Mouse (Mus musculus) olfactory bulb, adult 2 months (tissue): Measurements from ENCODE around the gene Kif17.

ENCODE experiments used
- CTCF ChIP-seq: fragments of 200-500 bp; IDR thresholded peaks from 2 replicates; pipeline ENCODE4 v1.5.1; 2012; ENCODE audit warnings: low read depth, mild to moderate bottlenecking, low read length, moderate library complexity; ENCODE audit not compliant: insufficient read depth
- POLR2A ChIP-seq: fragments of 200-500 bp; IDR thresholded peaks from 2 replicates; pipeline ENCODE4 v1.6.1; 2012; ENCODE audit warnings: mild to moderate bottlenecking, low read depth, low read length, moderate library complexity; ENCODE audit not compliant: insufficient read depth

- TF ChIP-seq CTCF, result no peak
- no peak for TF ChIP-seq POLR2A
Observed at GRCm38 (mm10) chr4:138272011-138272997, 22.1 kb downstream of the Kif17 start.
